Mouse (Mus musculus) gastrocnemius, postnatal 25 days (tissue): ENCODE measurements around the gene Dcn. TPM values are rescaled to one million over a fixed set of nuclear protein-coding genes. Genes with fewer than 3 reads are reported as not detected.

ENCODE experiments used
- DNase-seq: peaks from one replicate; pipeline ENCODE4 v3.0.0; 2022
- total RNA-seq, 2 experiments: library from RNA; stranded (reverse); gene quantifications; 1 replicate in 1 of 2; 2 replicates in 1 of 2; pipeline ENCODE4 v1.2.3; 2021

Gene Dcn
- total RNA-seq, 2 experiments from 2014 or later: 257 to 303 TPM

GRCm38 (mm10) chr10:97547740-97548139 lies 68.3 kb downstream of the Dcn start:
- no peak for DNase-seq

GRCm38 (mm10) chr10:97564957-97565856 lies 85.8 kb downstream of the Dcn start, which contains the start of gene Lum:
Gene Lum (plus strand): TSS chr10:97565128.
- peak; percentile 14 for DNase-seq

- no peak for DNase-seq
These were observed 88.2 kb downstream of the Dcn start for GRCm38 (mm10) chr10:97567489-97568135.

Other genes starting within 250 kb of the Dcn start
- 10 to 100 TPM; 19.3 to 41.2 TPM for gene Lum, start 85.5 kb downstream of the Dcn start, total RNA-seq
- gene Kera, start 127.3 kb downstream of the Dcn start, total RNA-seq: 10 to 100 TPM in 1 of 2 experiments, 1 to 10 TPM in 1; 7.1 to 20.7 TPM
- gene Epyc, start 164.5 kb downstream of the Dcn start, total RNA-seq: under 1 TPM in 1 of 2 experiments, not detected in 1; 0.16 TPM
- not detected for gene Ccer1, start 213.4 kb downstream of the Dcn start, total RNA-seq
- not detected for gene C030005K15Rik, start 247.1 kb downstream of the Dcn start, total RNA-seq